ENCODE assay signal across 20 mouse cellular contexts in genomic region chr11:83397626-83398025, GRCm38 (mm10). TPM values are rescaled to one million over a fixed set of nuclear protein-coding genes. Genes with fewer than 3 reads are reported as not detected.
"Had no signal": no experiment of that assay in that cellular context is flagged by ENCODE, and none has a peak within 500 bp of the region (broad histone marks: within the 10 kb centered on the region; RNA-seq: fewer than 3 reads in every experiment).

No protein-coding gene starts in this region.

- H3K9me3 ChIP-seq: limb, embryonic 12.5 days; liver, embryonic 15.5 days; lung, embryonic 15.5 days; midbrain, embryonic 13.5 days; stomach, embryonic 15.5 days had no signal

- H3K27ac ChIP-seq: kidney, postnatal 0 days; limb, embryonic 12.5 days; liver, embryonic 15.5 days; lung, embryonic 15.5 days; midbrain, embryonic 13.5 days; stomach, embryonic 15.5 days had no signal

- H3K27me3 ChIP-seq: limb, embryonic 12.5 days; liver, embryonic 15.5 days; lung, embryonic 15.5 days; midbrain, embryonic 13.5 days; stomach, embryonic 15.5 days had no signal

- H3K4me2 ChIP-seq: limb, embryonic 12.5 days; liver, embryonic 15.5 days; lung, embryonic 15.5 days; midbrain, embryonic 13.5 days; stomach, embryonic 15.5 days had no signal

- H3K4me3 ChIP-seq: limb, embryonic 12.5 days; liver, embryonic 15.5 days; lung, embryonic 15.5 days; midbrain, embryonic 13.5 days; stomach, embryonic 15.5 days had no signal

- ATAC-seq: midbrain, embryonic 13.5 days had no signal

- H3K9ac ChIP-seq: limb, embryonic 12.5 days; liver, embryonic 15.5 days; lung, embryonic 15.5 days; midbrain, embryonic 13.5 days; stomach, embryonic 15.5 days had no signal

- H3K4me1 ChIP-seq: limb, embryonic 12.5 days; liver, embryonic 15.5 days; lung, embryonic 15.5 days; stomach, embryonic 15.5 days had no signal

- DNase-seq: kidney, adult 11 months; kidney, adult 9 months; kidney, postnatal 36 days; layer of hippocampus, adult 9-11 months; layer of hippocampus, postnatal 36 days; liver; right cerebral cortex, postnatal 14 days; thymus, adult 2 months; thymus, postnatal 25 days had no signal

RNA-seq across cellular contexts. Expression of gene Rasl10b, which starts 11.3 kb away (rescaled TPM):
- total RNA-seq: megakaryocyte progenitor cell, adult 5-6 weeks had no signal

RNA-seq across cellular contexts. Expression of gene Gas2l2, which starts 31.6 kb away (rescaled TPM):
- polyA plus RNA-seq: kidney, postnatal 0 days; limb, embryonic 12.5 days; liver, embryonic 15.5 days; spleen, adult 2 months; stomach, embryonic 15.5 days; testis, adult 2 months had no signal

RNA-seq across cellular contexts. Expression of gene 1700020L24Rik, which starts 39.9 kb away (rescaled TPM):
- total RNA-seq: layer of hippocampus, postnatal 36 days; left cerebral cortex, postnatal 25 days; midbrain, postnatal 0 days had no signal
- polyA plus RNA-seq: midbrain, embryonic 13.5 days had no signal
